Mouse (Mus musculus) embryonic facial prominence, embryonic 12.5 days (tissue): ENCODE results near the gene Rhpn2. TPM values are rescaled to one million over a fixed set of nuclear protein-coding genes. Genes with fewer than 3 reads are reported as not detected.
A peak's percentile ranks its signal among the peaks of the same experiment; 100 is the strongest.

Experiments used
- ATAC-seq: fragments of 200-750 bp; cut with Nextera tagmentation; 2 replicates; pipeline ENCODE4 v1.8.0; 2017; ENCODE audit not compliant: insufficient number of reproducible peaks, insufficient read depth, low FRiP score, low TSS enrichment
- H3K27ac ChIP-seq: fragments of 300-500 bp; sonication (generic); 2 replicates; pipeline ENCODE4 v1.5.1; 2016; ENCODE audit warnings: mild to moderate bottlenecking
- H3K27me3 ChIP-seq: fragments of 300-500 bp; sonication (generic); 2 replicates; pipeline ENCODE4 v1.6.1; 2016; ENCODE audit warnings: mild to moderate bottlenecking, moderate library complexity
- H3K36me3 ChIP-seq: fragments of 300-500 bp; sonication (generic); 2 replicates; pipeline ENCODE4 v1.6.1; 2016; ENCODE audit warnings: mild to moderate bottlenecking
- H3K4me1 ChIP-seq: fragments of 300-500 bp; sonication (generic); 2 replicates; pipeline ENCODE4 v1.6.1; 2016
- H3K4me2 ChIP-seq: fragments of 300-500 bp; sonication (generic); replicated peaks from 2 replicates; pipeline ENCODE4 v1.6.1; 2016; ENCODE audit warnings: mild to moderate bottlenecking, moderate library complexity
- H3K4me3 ChIP-seq: fragments of 300-500 bp; sonication (generic); 2 replicates; pipeline ENCODE4 v1.5.1; 2016; ENCODE audit warnings: mild to moderate bottlenecking
- H3K9ac ChIP-seq: fragments of 300-500 bp; sonication (generic); 2 replicates; pipeline ENCODE4 v1.6.1; 2016; ENCODE audit warnings: mild to moderate bottlenecking, moderate library complexity
- H3K9me3 ChIP-seq: fragments of 300-500 bp; sonication (generic); 2 replicates; pipeline ENCODE4 v1.6.1; 2016; ENCODE audit warnings: mild to moderate bottlenecking, moderate library complexity
- WGBS: fragments of 180-500 bp; shearing (Covaris S2); methylation state at CpG from one replicate; pipeline ENCODE4 v1.1.7; 2016; 5-methylcytosine and 5-hydroxymethylcytosine counted together
- polyA plus RNA-seq: library from polyadenylated mRNA; unstranded; fragments of >200 nt; fragmentation: Nextera tagmentation; extraction: Ambion mirVana; gene quantifications from 2 replicates; pipeline ENCODE4 v1.2.1, GENCODE M21; 2016

Gene Rhpn2
- polyA plus RNA-seq, 1 experiment from 2014 or later: 4.1 TPM

- Histone ChIP-seq H3K4me2 (no peak overlapping the region), H3K9me3 (no peaks in the 10 kb centered on the region), H3K4me1 (0 out of 2 replicates have a peak, but pooled peaks cover 3% of the 10 kb centered on the region), H3K36me3 (no peaks in the 10 kb centered on the region), H3K4me3 (no peak overlapping the region), H3K9ac (no peak overlapping the region), H3K27me3 (no peaks in the 10 kb centered on the region), H3K27ac (no peak overlapping the region)
- ATAC-seq: no peak
- WGBS: 78% methylated on average over 7 of the region's 7 CpGs
Measured at GRCm38 (mm10) chr7:35374265-35374664, 40.3 kb downstream of the Rhpn2 start.

GRCm38 (mm10) chr7:35376623-35377022 is 42.7 kb downstream of the Rhpn2 start:
- Histone ChIP-seq H3K4me1 (0 out of 2 replicates have a peak, but pooled peaks cover 3% of the 10 kb centered on the region), H3K36me3 (no peaks in the 10 kb centered on the region), H3K27me3 (no peaks in the 10 kb centered on the region), H3K9ac (no peak overlapping the region), H3K4me2 (no peak overlapping the region), H3K9me3 (no peaks in the 10 kb centered on the region), H3K4me3 (no peak overlapping the region), H3K27ac (no peak overlapping the region)
- ATAC-seq: no peak
- WGBS: 89% methylated on average over 9 of the region's 9 CpGs

GRCm38 (mm10) chr7:35379492-35380119 is 45.6 kb downstream of the Rhpn2 start:
- H3K4me3 ChIP-seq: no peak overlapping the region
- no peak overlapping the region for H3K4me2 ChIP-seq
- H3K4me1 ChIP-seq: no peaks in the 10 kb centered on the region

GRCm38 (mm10) chr7:35380351-35380750 is 46.4 kb downstream of the Rhpn2 start:
- Histone ChIP-seq H3K4me2 (no peak overlapping the region), H3K36me3 (no peaks in the 10 kb centered on the region), H3K9me3 (no peaks in the 10 kb centered on the region), H3K27me3 (no peaks in the 10 kb centered on the region), H3K4me1 (no peaks in the 10 kb centered on the region), H3K27ac (no peak overlapping the region), H3K4me3 (no peak overlapping the region), H3K9ac (no peak overlapping the region)
- no peak for ATAC-seq
- 90% methylated on average over 8 of the region's 8 CpGs for WGBS

More at GRCm38 (mm10) chr7:35379492-35380119, 45.6 kb downstream of the Rhpn2 start:
- Histone ChIP-seq H3K9me3 (no peaks in the 10 kb centered on the region), H3K9ac (no peak overlapping the region; the same call in 1 of the 2 replicates), H3K36me3 (no peaks in the 10 kb centered on the region), H3K27me3 (no peaks in the 10 kb centered on the region), H3K27ac (no peak overlapping the region)
- 40% methylated on average over 16 of the region's 16 CpGs for WGBS
- no peak for ATAC-seq

GRCm38 (mm10) chr7:35381861-35382260 is 47.9 kb downstream of the Rhpn2 start:
- H3K4me2 ChIP-seq: no peak overlapping the region
- no peak overlapping the region for H3K4me3 ChIP-seq
- 39% methylated on average over 14 of the region's 16 CpGs for WGBS
- H3K9me3 ChIP-seq: no peaks in the 10 kb centered on the region
- no peak overlapping the region for H3K9ac ChIP-seq
- H3K36me3 ChIP-seq: no peaks in the 10 kb centered on the region
- no peak overlapping the region for H3K27ac ChIP-seq
- no peak for ATAC-seq
- no peaks in the 10 kb centered on the region for H3K4me1 ChIP-seq
- no peaks in the 10 kb centered on the region for H3K27me3 ChIP-seq

GRCm38 (mm10) chr7:35382706-35383353 is 48.9 kb downstream of the Rhpn2 start:
- H3K27me3 ChIP-seq: no peaks in the 10 kb centered on the region
- no peak overlapping the region for H3K27ac ChIP-seq
- WGBS: 32% methylated on average over 2 of the region's 2 CpGs
- no peaks in the 10 kb centered on the region for H3K36me3 ChIP-seq
- no peaks in the 10 kb centered on the region for H3K4me1 ChIP-seq
- H3K4me3 ChIP-seq: no peak overlapping the region
- H3K4me2 ChIP-seq: no peak overlapping the region
- no peak overlapping the region for H3K9ac ChIP-seq
- ATAC-seq: no peak
- no peaks in the 10 kb centered on the region for H3K9me3 ChIP-seq

- 61% methylated on average over 6 of the region's 6 CpGs for WGBS
Measured at GRCm38 (mm10) chr7:35386525-35386952, 52.6 kb downstream of the Rhpn2 start.

GRCm38 (mm10) chr7:35388694-35389093 is 54.7 kb downstream of the Rhpn2 start:
- H3K4me1 ChIP-seq: no peaks in the 10 kb centered on the region
- H3K27ac ChIP-seq: no peak overlapping the region
- 57% methylated on average over 6 of the region's 6 CpGs for WGBS
- H3K36me3 ChIP-seq: peaks cover 5% of the 10 kb centered on the region; the same call in 1 of the 2 replicates
- no peak for ATAC-seq
- no peaks in the 10 kb centered on the region for H3K27me3 ChIP-seq
- H3K4me3 ChIP-seq: no peak overlapping the region
- no peak overlapping the region for H3K9ac ChIP-seq
- no peaks in the 10 kb centered on the region for H3K9me3 ChIP-seq
- no peak overlapping the region for H3K4me2 ChIP-seq

More at GRCm38 (mm10) chr7:35386525-35386952, 52.6 kb downstream of the Rhpn2 start:
- Histone ChIP-seq H3K9me3 (no peaks in the 10 kb centered on the region), H3K4me1 (no peaks in the 10 kb centered on the region), H3K4me2 (no peak overlapping the region), H3K9ac (no peak overlapping the region), H3K4me3 (no peak overlapping the region), H3K36me3 (no peaks in the 10 kb centered on the region), H3K27me3 (no peaks in the 10 kb centered on the region), H3K27ac (no peak overlapping the region)
- ATAC-seq: no peak

GRCm38 (mm10) chr7:35392935-35393334 is 59.0 kb downstream of the Rhpn2 start:
- no peak overlapping the region for H3K9ac ChIP-seq
- H3K4me3 ChIP-seq: no peak overlapping the region
- H3K36me3 ChIP-seq: peaks cover 5% of the 10 kb centered on the region; the same call in 1 of the 2 replicates
- H3K27me3 ChIP-seq: no peaks in the 10 kb centered on the region
- WGBS: 69% methylated on average over 5 of the region's 5 CpGs
- no peak overlapping the region for H3K27ac ChIP-seq
- H3K4me1 ChIP-seq: peaks cover 7% of the 10 kb centered on the region
- H3K9me3 ChIP-seq: no peaks in the 10 kb centered on the region
- H3K4me2 ChIP-seq: no peak overlapping the region
- ATAC-seq: no peak

GRCm38 (mm10) chr7:35395734-35396456 is 61.9 kb downstream of the Rhpn2 start:
- H3K9ac ChIP-seq: peak overlapping the region; percentile 60
- 11% methylated on average over 17 of the region's 17 CpGs for WGBS
- H3K4me3 ChIP-seq: peak overlapping the region; percentile 67
- no peak for ATAC-seq
- H3K9me3 ChIP-seq: no peaks in the 10 kb centered on the region
- peaks cover 24% of the 10 kb centered on the region for H3K36me3 ChIP-seq
- peaks cover 11% of the 10 kb centered on the region for H3K4me1 ChIP-seq
- H3K27ac ChIP-seq: no peak overlapping the region
- H3K4me2 ChIP-seq: peak overlapping the region; percentile 61
- H3K27me3 ChIP-seq: no peaks in the 10 kb centered on the region

GRCm38 (mm10) chr7:35396542-35397168 is 62.7 kb downstream of the Rhpn2 start, which contains the start of the genes Faap24 and Cep89:
Gene Faap24, minus strand, starts transcription at chr7:35396836.
Gene Cep89, plus strand, starts transcription at chr7:35397035.
- H3K9me3 ChIP-seq: no peaks in the 10 kb centered on the region
- ATAC-seq: peak; percentile 96
- no peaks in the 10 kb centered on the region for H3K27me3 ChIP-seq
- under 1% methylated on average over 28 of the region's 28 CpGs for WGBS
- H3K4me2 ChIP-seq: peak within 1 kb of the TSS; percentile 61
- H3K4me1 ChIP-seq: peaks cover 11% of the 10 kb centered on the region
- H3K4me3 ChIP-seq: peak within 1 kb of the TSS; percentile 67
- peak within 1 kb of the TSS; percentile 76 for H3K9ac ChIP-seq
- peaks cover 32% of the 10 kb centered on the region for H3K36me3 ChIP-seq
- no peak within 1 kb of the TSS for H3K27ac ChIP-seq
